Mouse (Mus musculus): ENCODE measurements around the gene Ttc39b. TPM values are rescaled to one million over a fixed set of nuclear protein-coding genes. Genes with fewer than 3 reads are reported as not detected.

The Ttc39b gene
- total RNA-seq, 2 experiments from 2014 or later, result 6.5 to 9.2 TPM

- no peak for DNase-seq (ENCODE audit: low spot score in 2 of 2)
Observed at GRCm38 (mm10) chr4:83318758-83319157, 5.3 kb downstream of the Ttc39b start.

- no peak for DNase-seq (ENCODE audit: low spot score in 2 of 2)
Observed at GRCm38 (mm10) chr4:83317826-83318348, 6.2 kb downstream of the Ttc39b start.

GRCm38 (mm10) chr4:83316718-83317117 lies 7.3 kb downstream of the Ttc39b start:
- DNase-seq (ENCODE audit: low spot score in 2 of 2), result no peak

GRCm38 (mm10) chr4:83315930-83316329 lies 8.1 kb downstream of the Ttc39b start:
- DNase-seq (ENCODE audit: low spot score in 2 of 2), result no peak

GRCm38 (mm10) chr4:83314922-83315881 lies 8.9 kb downstream of the Ttc39b start:
- DNase-seq (ENCODE audit: low spot score in 2 of 2), result peak in 1 of 2 experiments; percentile 30

- no peak for DNase-seq (ENCODE audit: low spot score in 2 of 2)
Observed at GRCm38 (mm10) chr4:83314261-83314793, 9.7 kb downstream of the Ttc39b start.

GRCm38 (mm10) chr4:83312336-83312735 lies 11.7 kb downstream of the Ttc39b start:
- no peak for DNase-seq (ENCODE audit: low spot score in 2 of 2)

- no peak for DNase-seq (ENCODE audit: low spot score in 2 of 2)
Observed at GRCm38 (mm10) chr4:83311481-83311880, 12.6 kb downstream of the Ttc39b start.

GRCm38 (mm10) chr4:83310990-83311389 lies 13.1 kb downstream of the Ttc39b start:
- DNase-seq (ENCODE audit: low spot score in 2 of 2), result no peak

GRCm38 (mm10) chr4:83308914-83309313 lies 15.1 kb downstream of the Ttc39b start:
- no peak for DNase-seq (ENCODE audit: low spot score in 2 of 2)

GRCm38 (mm10) chr4:83307686-83308469 lies 16.2 kb downstream of the Ttc39b start:
- peak in 1 of 2 experiments; percentile 55 for DNase-seq (ENCODE audit: low spot score in 2 of 2)

- DNase-seq (ENCODE audit: low spot score in 2 of 2), result no peak
Observed at GRCm38 (mm10) chr4:83306879-83307278, 17.2 kb downstream of the Ttc39b start.

GRCm38 (mm10) chr4:83305099-83305498 lies 19.0 kb downstream of the Ttc39b start:
- DNase-seq (ENCODE audit: low spot score in 2 of 2), result no peak

- peak in 1 of 2 experiments; percentile 74 for DNase-seq (ENCODE audit: low spot score in 2 of 2)
Observed at GRCm38 (mm10) chr4:83302887-83303827, 20.9 kb downstream of the Ttc39b start.

- no peak for DNase-seq (ENCODE audit: low spot score in 2 of 2)
Observed at GRCm38 (mm10) chr4:83302123-83302737, 21.8 kb downstream of the Ttc39b start.

GRCm38 (mm10) chr4:83301713-83302112 lies 22.3 kb downstream of the Ttc39b start:
- DNase-seq (ENCODE audit: low spot score in 2 of 2), result no peak

GRCm38 (mm10) chr4:83284768-83285350 lies 39.2 kb downstream of the Ttc39b start:
- peak in 1 of 2 experiments; percentile 33 for DNase-seq (ENCODE audit: low spot score in 2 of 2)

- no peak for DNase-seq (ENCODE audit: low spot score in 2 of 2)
Observed at GRCm38 (mm10) chr4:83283973-83284767, 39.9 kb downstream of the Ttc39b start.

- DNase-seq (ENCODE audit: low spot score in 2 of 2), result no peak
Observed at GRCm38 (mm10) chr4:83282424-83282823, 41.6 kb downstream of the Ttc39b start.

Measured in gastrocnemius, postnatal 4 days (tissue).